Mouse (Mus musculus): ENCODE data around the gene Hcst. TPM values are rescaled to one million over a fixed set of nuclear protein-coding genes. Genes with fewer than 3 reads are reported as not detected.

Gene Hcst
- polyA plus RNA-seq (2015; fragmentation: Nextera tagmentation; extraction: Ambion mirVana): 2.2 and 4.6 TPM in 2 replicates

GRCm38 (mm10) chr7:30419561-30420499 is at the start of gene Hcst:
Hcst (minus strand) TSS chr7:30419854.
- Histone ChIP-seq H3K4me2 (ENCODE audit: low read depth, low read length) (peak within 1 kb of the TSS; percentile 5; the same call in 1 of the 2 replicates), H3K4me3 (ENCODE audit: low read length) (peak within 1 kb of the TSS; percentile 9; the same call in 1 of the 2 replicates), H3K4me1 (ENCODE audit: control insufficient read depth, insufficient read depth, low read length) (peaks cover 13% of the 10 kb centered on the region), H3K9me3 (replicated peaks; ENCODE audit: control insufficient read depth, low read length) (0 out of 2 replicates have a peak, but pooled peaks cover 4% of the 10 kb centered on the region), H3K36me3 (ENCODE audit: control insufficient read depth, insufficient read depth) (no peaks in the 10 kb centered on the region), H3K9ac (ENCODE audit: low read length) (no peak within 1 kb of the TSS), H3K27me3 (ENCODE audit: control insufficient read depth, insufficient read depth, low read length) (peaks cover 5% of the 10 kb centered on the region; the same call in 1 of the 2 replicates), H3K27ac (ENCODE audit: low read length) (peak within 1 kb of the TSS; percentile 26; the same call in 1 of the 2 replicates)
- ATAC-seq (replicated peaks; ENCODE audit: extremely low read depth, insufficient read depth, low FRiP score): no peak
- 45% methylated on average over 10 of the region's 10 CpGs for WGBS

GRCm38 (mm10) chr7:30464816-30465300 is 45.2 kb upstream of the Hcst start:
- Histone ChIP-seq H3K9ac (ENCODE audit: low read length) (no peak overlapping the region), H3K4me3 (ENCODE audit: low read length) (no peak overlapping the region), H3K4me1 (ENCODE audit: control insufficient read depth, insufficient read depth, low read length) (no peaks in the 10 kb centered on the region), H3K36me3 (ENCODE audit: control insufficient read depth, insufficient read depth) (no peaks in the 10 kb centered on the region), H3K4me2 (ENCODE audit: low read depth, low read length) (no peak overlapping the region), H3K9me3 (replicated peaks; ENCODE audit: control insufficient read depth, low read length) (no peaks in the 10 kb centered on the region), H3K27ac (ENCODE audit: low read length) (no peak overlapping the region), H3K27me3 (ENCODE audit: control insufficient read depth, insufficient read depth, low read length) (peaks cover 66% of the 10 kb centered on the region)
- WGBS: 13% methylated on average over 6 of the region's 6 CpGs
- no peak for ATAC-seq (replicated peaks; ENCODE audit: extremely low read depth, insufficient read depth, low FRiP score)

- no peak overlapping the region for H3K4me2 ChIP-seq (ENCODE audit: low read depth, low read length)
- WGBS: 20% methylated on average over 4 of the region's 4 CpGs
- peaks cover 73% of the 10 kb centered on the region for H3K27me3 ChIP-seq (ENCODE audit: control insufficient read depth, insufficient read depth, low read length)
- no peaks in the 10 kb centered on the region for H3K9me3 ChIP-seq (replicated peaks; ENCODE audit: control insufficient read depth, low read length)
- H3K4me1 ChIP-seq (ENCODE audit: control insufficient read depth, insufficient read depth, low read length): no peaks in the 10 kb centered on the region
- no peak overlapping the region for H3K4me3 ChIP-seq (ENCODE audit: low read length)
- H3K9ac ChIP-seq (ENCODE audit: low read length): no peak overlapping the region
- no peak for ATAC-seq (replicated peaks; ENCODE audit: extremely low read depth, insufficient read depth, low FRiP score)
- no peak overlapping the region for H3K27ac ChIP-seq (ENCODE audit: low read length)
- no peaks in the 10 kb centered on the region for H3K36me3 ChIP-seq (ENCODE audit: control insufficient read depth, insufficient read depth)
Measured at GRCm38 (mm10) chr7:30463996-30464395, 44.3 kb upstream of the Hcst start.

GRCm38 (mm10) chr7:30463568-30463967 is 43.9 kb upstream of the Hcst start:
- Histone ChIP-seq H3K9me3 (replicated peaks; ENCODE audit: control insufficient read depth, low read length) (no peaks in the 10 kb centered on the region), H3K4me3 (ENCODE audit: low read length) (no peak overlapping the region), H3K4me1 (ENCODE audit: control insufficient read depth, insufficient read depth, low read length) (no peaks in the 10 kb centered on the region), H3K27me3 (ENCODE audit: control insufficient read depth, insufficient read depth, low read length) (peaks cover 77% of the 10 kb centered on the region), H3K4me2 (ENCODE audit: low read depth, low read length) (no peak overlapping the region), H3K27ac (ENCODE audit: low read length) (no peak overlapping the region), H3K36me3 (ENCODE audit: control insufficient read depth, insufficient read depth) (no peaks in the 10 kb centered on the region), H3K9ac (ENCODE audit: low read length) (no peak overlapping the region)
- no peak for ATAC-seq (replicated peaks; ENCODE audit: extremely low read depth, insufficient read depth, low FRiP score)
- WGBS: 27% methylated on average over 7 of the region's 7 CpGs

- Histone ChIP-seq H3K27me3 (ENCODE audit: control insufficient read depth, insufficient read depth, low read length) (peaks cover 86% of the 10 kb centered on the region), H3K9ac (ENCODE audit: low read length) (no peak overlapping the region), H3K36me3 (ENCODE audit: control insufficient read depth, insufficient read depth) (no peaks in the 10 kb centered on the region), H3K9me3 (replicated peaks; ENCODE audit: control insufficient read depth, low read length) (no peaks in the 10 kb centered on the region), H3K4me2 (ENCODE audit: low read depth, low read length) (no peak overlapping the region), H3K4me1 (ENCODE audit: control insufficient read depth, insufficient read depth, low read length) (no peaks in the 10 kb centered on the region), H3K4me3 (ENCODE audit: low read length) (no peak overlapping the region), H3K27ac (ENCODE audit: low read length) (no peak overlapping the region)
- ATAC-seq (replicated peaks; ENCODE audit: extremely low read depth, insufficient read depth, low FRiP score): no peak
- 32% methylated on average over 6 of the region's 6 CpGs for WGBS
Measured at GRCm38 (mm10) chr7:30459484-30459883, 39.8 kb upstream of the Hcst start.

GRCm38 (mm10) chr7:30457629-30458330 is 38.1 kb upstream of the Hcst start, which contains the start of the genes Kirrel2 and Nphs1:
Kirrel2 (minus strand) TSS chr7:30457690.
Nphs1 (plus strand) TSS chr7:30458315.
- Histone ChIP-seq H3K36me3 (ENCODE audit: control insufficient read depth, insufficient read depth) (no peaks in the 10 kb centered on the region), H3K9me3 (replicated peaks; ENCODE audit: control insufficient read depth, low read length) (no peaks in the 10 kb centered on the region), H3K4me3 (ENCODE audit: low read length) (no peak within 1 kb of the TSS), H3K27me3 (ENCODE audit: control insufficient read depth, insufficient read depth, low read length) (peaks cover 91% of the 10 kb centered on the region), H3K4me2 (ENCODE audit: low read depth, low read length) (peak within 1 kb of the TSS; percentile 42), H3K4me1 (ENCODE audit: control insufficient read depth, insufficient read depth, low read length) (peaks cover 2% of the 10 kb centered on the region; the same call in 1 of the 2 replicates), H3K27ac (ENCODE audit: low read length) (no peak within 1 kb of the TSS), H3K9ac (ENCODE audit: low read length) (no peak within 1 kb of the TSS)
- ATAC-seq (replicated peaks; ENCODE audit: extremely low read depth, insufficient read depth, low FRiP score): no peak
- 3% methylated on average over 16 of the region's 16 CpGs for WGBS

- no peak overlapping the region for H3K4me3 ChIP-seq (ENCODE audit: low read length)
- H3K36me3 ChIP-seq (ENCODE audit: control insufficient read depth, insufficient read depth): no peaks in the 10 kb centered on the region
- 2% methylated on average over 31 of the region's 31 CpGs for WGBS
- no peak for ATAC-seq (replicated peaks; ENCODE audit: extremely low read depth, insufficient read depth, low FRiP score)
- no peaks in the 10 kb centered on the region for H3K9me3 ChIP-seq (replicated peaks; ENCODE audit: control insufficient read depth, low read length)
- H3K27ac ChIP-seq (ENCODE audit: low read length): no peak overlapping the region
- H3K4me2 ChIP-seq (ENCODE audit: low read depth, low read length): peak overlapping the region; percentile 42
- H3K27me3 ChIP-seq (ENCODE audit: control insufficient read depth, insufficient read depth, low read length): peaks cover 88% of the 10 kb centered on the region
- no peak overlapping the region for H3K9ac ChIP-seq (ENCODE audit: low read length)
- peaks cover 2% of the 10 kb centered on the region; the same call in 1 of the 2 replicates for H3K4me1 ChIP-seq (ENCODE audit: control insufficient read depth, insufficient read depth, low read length)
Measured at GRCm38 (mm10) chr7:30456911-30457628, 37.4 kb upstream of the Hcst start.

- H3K27me3 ChIP-seq (ENCODE audit: control insufficient read depth, insufficient read depth, low read length): peaks cover 83% of the 10 kb centered on the region
- H3K36me3 ChIP-seq (ENCODE audit: control insufficient read depth, insufficient read depth): no peaks in the 10 kb centered on the region
- no peak overlapping the region for H3K27ac ChIP-seq (ENCODE audit: low read length)
- H3K9ac ChIP-seq (ENCODE audit: low read length): no peak overlapping the region
- no peaks in the 10 kb centered on the region for H3K9me3 ChIP-seq (replicated peaks; ENCODE audit: control insufficient read depth, low read length)
- 1% methylated on average over 9 of the region's 9 CpGs for WGBS
- no peak for ATAC-seq (replicated peaks; ENCODE audit: extremely low read depth, insufficient read depth, low FRiP score)
- H3K4me2 ChIP-seq (ENCODE audit: low read depth, low read length): no peak overlapping the region
- peaks cover 2% of the 10 kb centered on the region; the same call in 1 of the 2 replicates for H3K4me1 ChIP-seq (ENCODE audit: control insufficient read depth, insufficient read depth, low read length)
- no peak overlapping the region for H3K4me3 ChIP-seq (ENCODE audit: low read length)
Measured at GRCm38 (mm10) chr7:30456487-30456886, 36.8 kb upstream of the Hcst start.
